Mouse (Mus musculus): ENCODE results near the gene Ctsf.
"Not testable (repeated sequence)": the region's sequence is repeated elsewhere in the genome, so short reads cannot be mapped to it uniquely, and the experiment has no call there.

Ctsf gene

DNA sequence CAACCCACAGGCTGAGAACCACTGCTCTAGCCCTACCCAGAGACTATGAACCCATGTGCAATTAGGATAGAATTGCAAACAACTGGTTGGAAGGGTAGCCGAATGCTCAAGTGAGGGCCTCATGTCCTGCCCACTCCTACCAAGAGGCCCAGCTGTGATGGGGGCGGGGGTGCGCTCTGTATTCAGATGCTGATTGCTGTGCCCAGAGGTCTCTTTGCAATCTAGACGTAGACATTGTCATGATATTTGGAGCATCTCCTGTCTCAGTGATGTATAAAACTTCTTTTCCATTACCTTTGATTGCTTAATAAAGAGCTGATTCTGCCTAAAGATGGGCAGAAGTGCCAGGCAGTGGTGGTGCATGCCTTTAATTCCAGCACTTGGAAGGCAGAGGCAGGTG lies 5.1 kb upstream of the Ctsf start:
- DNase-seq (ENCODE audit: low read depth, low spot score): no peak

DNA sequence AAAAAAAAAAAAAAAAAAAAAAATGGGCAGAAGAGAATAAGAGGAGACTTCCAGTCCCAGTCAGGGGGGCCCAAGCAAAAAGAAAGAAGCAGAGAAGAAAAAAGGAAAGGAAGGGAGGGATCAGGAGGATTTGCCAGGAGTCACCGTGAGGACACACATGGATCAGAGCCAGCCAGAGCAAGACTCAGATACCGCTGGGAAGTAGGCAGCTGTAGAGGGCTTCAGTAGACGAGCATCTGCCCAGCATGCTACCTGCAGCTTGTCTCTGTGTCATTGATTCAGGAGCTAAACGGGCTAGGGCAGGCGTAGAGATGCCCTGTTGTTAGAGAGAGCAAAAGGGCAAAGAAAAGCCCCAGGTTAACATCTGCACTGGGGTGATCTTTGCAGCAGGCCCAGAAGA lies 4.6 kb upstream of the Ctsf start:
- no peak for DNase-seq (ENCODE audit: low read depth, low spot score)

DNA sequence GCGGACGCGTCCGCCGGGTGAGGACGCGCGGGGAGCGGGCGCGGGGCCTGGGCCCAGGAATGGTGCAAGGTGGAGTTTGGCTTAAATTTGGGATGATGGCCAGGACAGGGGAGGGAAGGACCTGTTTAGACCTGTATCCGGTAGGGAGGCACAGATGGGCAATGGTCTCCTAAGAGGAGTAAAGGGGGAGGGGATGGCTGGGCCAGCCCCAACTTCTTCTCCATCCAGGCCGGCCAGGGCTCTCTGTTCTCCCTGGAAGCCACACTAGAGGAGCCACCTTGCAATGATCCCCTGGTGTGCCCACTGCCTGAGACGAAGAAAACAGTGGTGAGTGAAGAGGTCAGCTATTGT lies 515 bp downstream of the Ctsf start:
- no peak for DNase-seq (ENCODE audit: low read depth, low spot score)

DNA sequence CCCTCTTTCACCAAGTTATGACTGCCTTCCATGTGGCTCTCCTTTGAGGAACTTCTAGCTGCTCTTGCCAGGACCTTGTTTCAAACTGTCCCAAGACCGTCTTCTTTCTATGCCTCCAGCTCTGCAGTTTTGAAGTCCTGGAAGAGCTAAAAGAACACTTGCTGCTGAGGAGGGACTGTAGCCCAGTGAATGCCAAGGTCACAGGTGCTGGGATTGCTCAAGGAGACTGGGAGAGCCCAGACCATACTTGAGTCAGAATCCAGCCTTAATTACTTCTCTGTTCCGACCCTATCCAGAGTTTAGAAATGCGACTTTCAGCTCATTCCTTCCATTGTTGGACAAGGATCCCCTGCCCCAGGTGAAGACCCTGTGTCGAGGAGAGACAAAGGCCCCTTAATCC lies 1.0 kb downstream of the Ctsf start:
- DNase-seq (ENCODE audit: low read depth, low spot score): no peak

DNA sequence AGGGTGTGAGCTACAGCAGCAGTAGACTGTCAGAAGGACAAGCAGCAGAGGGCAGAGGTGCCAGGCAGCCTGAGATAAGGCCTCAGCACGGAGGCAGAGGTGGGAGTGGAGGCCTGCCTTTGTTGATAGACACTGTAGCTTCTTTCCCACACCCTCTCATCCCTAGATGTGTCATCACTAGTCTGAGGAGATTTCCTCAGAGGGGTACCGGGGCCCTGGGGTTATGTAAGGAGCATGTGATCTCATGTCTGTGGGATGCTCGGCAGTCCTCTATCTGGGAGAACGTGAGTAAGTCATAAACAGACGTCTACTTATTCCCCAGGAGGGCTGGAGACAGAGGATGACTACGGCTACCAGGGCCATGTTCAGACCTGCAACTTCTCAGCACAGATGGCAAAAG lies 4.2 kb downstream of the Ctsf start:
- no peak for DNase-seq (ENCODE audit: low read depth, low spot score)

DNA sequence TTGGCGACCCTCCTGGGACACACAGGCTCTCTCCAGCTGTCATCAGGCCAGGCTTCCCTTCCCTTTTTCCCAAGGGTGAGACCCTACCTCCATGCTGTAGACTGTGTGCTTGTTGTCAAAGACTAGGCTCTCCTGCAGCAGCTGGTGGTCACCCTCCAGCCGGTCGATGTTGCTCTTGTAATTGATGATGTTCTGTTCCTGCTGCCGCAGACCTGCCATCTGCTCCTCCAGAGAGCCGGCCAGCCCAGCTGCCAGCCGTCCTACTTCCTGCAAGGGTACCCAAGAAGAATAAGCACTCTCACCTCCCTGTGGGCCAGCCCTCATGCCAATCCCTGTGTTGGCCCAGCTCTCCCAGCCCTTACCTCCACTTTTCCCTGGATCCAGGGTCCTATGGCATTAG lies 8.1 kb downstream of the Ctsf start:
- no peak for DNase-seq (ENCODE audit: low read depth, low spot score)

DNA sequence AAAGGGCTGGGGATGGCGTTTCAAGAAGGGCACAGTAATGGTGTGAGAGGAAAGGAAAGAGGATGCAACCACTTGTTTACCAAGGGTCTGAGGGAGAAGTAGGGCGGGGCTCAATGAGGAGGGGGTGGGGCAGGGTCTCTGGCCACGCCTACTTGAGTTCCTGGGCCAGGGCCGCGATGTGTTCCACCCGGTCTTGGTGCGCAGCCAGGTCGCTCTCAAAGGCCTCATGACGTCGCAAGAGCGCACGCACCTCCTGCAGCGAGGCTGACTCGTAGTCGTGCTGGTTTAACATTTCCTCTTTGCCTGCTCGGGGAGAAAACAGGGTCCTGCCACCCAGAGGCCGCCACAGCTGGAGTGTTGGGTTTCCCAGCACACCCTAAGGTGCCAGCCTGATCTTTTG lies 10.2 kb downstream of the Ctsf start:
- DNase-seq (ENCODE audit: low read depth, low spot score): no peak

DNA sequence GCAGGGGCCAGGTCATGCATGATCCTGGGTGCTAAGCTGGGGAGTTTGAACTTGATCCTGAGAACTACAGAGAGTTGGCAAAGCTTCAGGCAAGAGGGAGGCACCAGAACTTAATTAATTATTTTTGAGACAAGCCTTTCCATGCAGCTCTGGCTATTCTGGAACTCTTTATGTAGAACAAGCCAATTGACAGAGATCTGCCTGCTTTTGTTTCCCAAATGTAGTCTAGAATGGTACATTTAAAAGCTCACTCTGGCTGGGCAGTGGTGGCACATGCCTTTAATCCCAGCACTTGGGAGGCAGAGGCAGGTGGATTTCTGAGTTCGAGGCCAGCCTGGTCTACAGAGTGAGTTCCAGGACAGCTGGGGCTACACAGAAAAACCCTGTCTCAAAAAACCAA lies 19.7 kb downstream of the Ctsf start:
- DNase-seq (ENCODE audit: low read depth, low spot score): not testable (repeated sequence)

DNA sequence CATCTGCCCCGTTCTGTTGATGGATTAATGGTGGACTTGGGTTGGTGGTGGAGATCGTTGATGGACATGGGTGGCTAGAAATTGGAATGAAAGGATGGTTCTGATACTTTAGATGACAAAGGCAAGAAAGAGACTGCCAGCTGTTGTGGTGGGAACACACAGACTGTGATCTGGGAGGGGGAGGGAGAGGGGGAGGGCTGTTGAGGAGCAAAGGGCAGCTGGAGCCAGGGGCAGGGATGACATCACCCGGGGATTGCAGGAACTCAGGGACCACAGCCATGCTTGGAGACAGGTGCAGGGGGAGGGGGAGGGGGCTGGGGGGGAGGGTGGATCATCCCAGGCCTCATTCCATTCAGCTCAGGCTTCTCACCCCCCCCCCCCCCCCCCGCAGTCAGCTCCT lies 21.3 kb downstream of the Ctsf start:
- DNase-seq (ENCODE audit: low read depth, low spot score): no peak

DNA sequence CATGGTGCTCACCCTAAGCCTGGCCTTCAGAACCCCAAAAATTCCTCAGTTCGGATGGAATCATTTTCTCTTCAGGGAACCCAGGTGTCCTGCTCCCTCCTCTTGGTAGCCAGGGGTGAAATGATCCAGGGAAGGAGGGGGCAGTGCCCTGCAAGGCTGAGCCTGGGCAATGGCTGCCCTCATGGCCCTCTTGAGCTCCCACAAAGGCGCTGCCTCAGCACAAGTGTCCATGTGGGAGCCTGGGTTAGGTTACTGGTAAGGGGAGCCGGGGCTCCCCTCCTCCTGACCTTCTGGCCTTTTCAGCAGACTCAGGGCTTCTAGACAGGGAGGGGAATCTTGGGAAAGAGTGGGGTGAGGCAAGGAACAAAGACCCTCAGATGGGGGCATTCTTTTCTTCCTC lies 21.8 kb downstream of the Ctsf start:
- DNase-seq (ENCODE audit: low read depth, low spot score): no peak

DNA sequence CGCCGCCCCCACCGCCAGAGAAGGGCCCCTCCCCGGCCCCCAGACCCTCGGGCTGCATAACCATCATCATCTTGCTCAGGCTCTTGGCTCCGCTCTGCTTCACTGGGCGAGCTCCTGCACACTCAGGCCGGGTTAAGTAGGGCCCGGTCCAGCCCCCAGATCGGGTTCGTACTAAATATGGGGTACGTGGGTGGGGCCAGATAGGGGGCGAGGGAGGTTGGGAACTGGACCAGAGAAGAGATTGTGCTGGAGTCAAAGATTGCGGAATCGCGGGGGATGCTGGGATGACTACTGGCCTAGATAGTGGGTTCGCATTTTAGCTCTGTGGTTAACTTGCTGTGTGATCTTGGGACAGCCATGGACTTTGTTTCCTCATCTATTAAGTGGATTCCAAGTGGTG lies 22.9 kb downstream of the Ctsf start, which contains the start of gene Actn3:
TSS of gene Actn3 (minus strand) at position 125 of the 400 bp plus-strand sequence.
- no peak for DNase-seq (ENCODE audit: low read depth, low spot score)

DNA sequence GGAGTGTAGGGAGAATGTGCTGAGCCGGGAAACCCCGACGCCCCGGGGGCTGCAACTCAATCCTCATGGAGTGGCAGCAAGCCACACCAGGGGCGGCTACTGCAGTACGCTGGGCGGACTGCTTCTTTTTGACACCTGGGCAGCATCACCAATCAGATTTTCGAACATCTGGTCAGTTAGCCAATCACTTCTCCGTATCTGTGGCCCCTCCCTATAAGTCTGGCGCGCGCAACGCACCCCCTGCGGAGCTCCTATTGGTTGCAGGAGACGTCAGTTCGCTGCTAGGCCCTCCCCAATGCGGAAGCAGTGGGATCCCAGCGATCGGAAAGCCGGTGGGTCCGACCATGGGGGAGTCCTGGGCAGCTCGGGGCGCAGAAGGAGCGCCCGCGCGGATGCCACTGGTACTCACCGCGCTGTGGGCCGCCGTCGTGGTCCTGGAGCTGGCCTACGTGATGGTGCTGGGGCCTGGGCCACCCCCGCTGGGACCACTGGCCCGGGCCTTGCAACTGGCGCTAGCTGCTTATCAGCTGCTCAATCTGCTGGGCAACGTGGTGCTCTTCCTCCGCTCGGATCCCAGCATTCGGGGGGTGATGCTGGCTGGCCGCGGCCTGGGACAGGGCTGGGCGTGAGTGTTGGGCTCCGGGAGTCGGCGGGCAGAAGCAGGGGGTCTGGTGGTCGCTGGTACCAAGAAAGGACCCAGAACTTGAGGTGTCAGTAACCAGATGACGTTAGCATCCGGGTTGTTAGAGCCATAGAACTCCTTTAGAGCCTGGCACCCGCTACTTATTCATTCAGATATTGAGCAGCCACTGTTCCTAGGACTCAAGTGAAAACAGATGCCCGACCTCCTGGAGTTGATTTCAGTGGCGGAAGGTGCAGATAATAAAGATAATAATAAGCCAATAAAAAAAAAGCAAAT lies 23.7 kb downstream of the Ctsf start, which contains the start of gene Zdhhc24:
TSS of gene Zdhhc24 (plus strand) at position 264 of the 919 bp plus-strand sequence.
- peak; percentile 91 for DNase-seq (ENCODE audit: low read depth, low spot score)

DNA sequence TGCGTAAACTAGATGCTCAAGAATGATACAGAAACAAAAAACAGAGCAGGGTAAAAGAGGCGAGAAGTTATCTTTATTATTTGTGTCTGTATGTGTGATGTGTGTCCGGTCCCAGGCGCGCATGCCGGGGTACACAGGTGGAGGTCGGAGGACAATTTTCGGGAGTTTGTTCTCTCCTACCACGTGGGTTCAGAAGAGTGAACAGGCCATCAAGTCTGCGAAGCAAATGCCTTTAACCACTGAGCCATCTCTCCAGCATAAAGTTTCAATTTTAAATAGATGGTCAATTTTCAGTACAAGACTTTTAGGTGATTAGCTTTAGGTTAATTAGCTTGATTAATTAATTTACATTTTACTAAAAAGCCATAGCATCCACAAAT lies 24.4 kb downstream of the Ctsf start:
- no peak for DNase-seq (ENCODE audit: low read depth, low spot score)

DNA sequence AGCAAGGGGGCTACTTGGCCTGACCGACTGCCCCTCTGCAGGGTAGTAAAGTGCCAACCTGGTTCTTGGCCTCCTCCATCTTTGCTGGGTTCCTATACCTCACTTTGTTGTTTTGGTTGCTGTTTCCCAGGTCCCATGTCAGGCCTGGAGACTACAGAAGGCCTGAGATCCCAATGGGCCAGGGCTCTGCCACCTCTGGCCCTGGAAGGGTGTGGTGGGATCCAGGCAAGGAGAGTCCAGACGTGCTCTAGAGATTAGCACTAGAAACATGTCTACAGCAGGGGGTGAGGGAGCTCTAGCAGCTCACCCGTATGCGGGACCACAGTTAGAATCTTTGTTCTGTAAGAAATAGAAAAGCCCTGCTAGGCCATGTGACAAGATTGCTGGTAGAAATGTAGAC lies 29.0 kb downstream of the Ctsf start:
- DNase-seq (ENCODE audit: low read depth, low spot score): no peak

DNA sequence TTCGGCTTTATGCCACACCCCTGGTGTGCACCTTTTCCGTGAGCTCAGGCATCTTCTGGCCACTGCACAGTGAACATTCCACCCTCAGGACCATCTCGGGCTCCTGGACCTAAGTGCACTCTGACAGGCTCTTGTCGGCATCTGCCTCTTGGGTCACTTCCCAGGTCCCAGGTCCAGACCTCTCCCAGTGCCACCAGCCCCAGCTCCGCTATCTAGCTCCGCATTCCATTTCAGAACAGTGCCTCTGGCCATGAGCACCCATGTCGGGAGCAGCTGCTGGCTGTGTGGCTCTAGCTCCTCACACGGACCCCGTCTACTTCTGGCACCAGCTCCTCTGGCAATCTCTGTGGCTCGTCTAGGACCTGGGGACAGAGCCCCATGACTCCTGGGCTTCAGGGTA lies 34.9 kb downstream of the Ctsf start:
- DNase-seq (ENCODE audit: low read depth, low spot score): no peak

DNA sequence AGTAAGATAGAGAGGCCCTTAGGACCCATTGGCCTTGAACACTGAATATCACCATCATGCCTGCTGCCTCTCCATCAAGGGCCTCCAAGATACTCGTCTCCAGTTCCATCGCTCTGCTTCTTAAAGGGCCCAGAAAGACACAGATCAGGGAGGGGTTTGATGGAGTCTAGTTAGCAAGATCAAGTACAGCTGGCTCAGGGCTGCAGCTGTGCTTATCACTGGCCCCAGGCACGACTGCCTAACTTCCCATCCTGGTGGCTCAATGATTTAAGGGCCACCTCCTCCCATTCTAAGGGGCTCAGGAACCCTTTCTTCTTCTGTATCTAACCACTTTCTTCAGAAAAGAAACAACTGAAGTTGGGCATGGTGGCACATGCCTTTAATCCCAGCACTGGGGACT lies 36.9 kb downstream of the Ctsf start:
- DNase-seq (ENCODE audit: low read depth, low spot score): no peak

DNA sequence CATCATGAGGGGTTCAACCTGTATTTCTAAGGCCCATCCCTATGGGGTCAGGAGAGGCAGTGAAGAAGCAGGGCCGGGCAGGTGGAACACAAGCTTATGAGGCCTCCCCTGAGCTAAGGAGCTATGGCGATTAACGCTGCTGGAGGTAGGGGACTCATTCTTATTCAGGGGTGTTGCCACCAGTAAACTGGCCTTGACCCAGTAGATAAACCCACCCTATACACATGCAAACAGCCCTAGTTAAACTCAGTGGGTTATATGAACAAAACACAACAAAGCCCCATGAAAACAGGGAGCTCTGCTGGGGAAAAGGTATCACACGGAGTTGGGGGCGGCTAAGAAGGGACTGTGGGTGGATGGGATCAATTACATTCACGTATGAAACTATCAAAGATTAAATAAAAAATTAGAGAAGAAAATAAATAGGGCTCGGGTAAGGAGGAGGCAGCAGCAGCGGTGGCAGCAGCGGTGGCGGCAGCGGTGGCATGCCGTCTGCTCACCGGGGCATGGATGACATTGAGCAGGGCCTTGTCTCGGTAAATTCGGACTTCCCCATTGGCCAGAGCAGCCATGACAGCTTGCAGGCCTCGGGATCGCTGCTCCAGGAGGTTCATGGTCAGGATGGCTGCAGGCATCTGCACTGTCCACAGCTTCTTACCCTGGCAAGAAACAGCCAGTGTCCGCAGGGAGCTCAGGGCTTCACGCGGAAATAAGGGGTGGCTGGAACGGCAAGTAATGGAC lies 42.0 kb downstream of the Ctsf start:
- DNase-seq (ENCODE audit: low read depth, low spot score): peak; percentile 57

DNA sequence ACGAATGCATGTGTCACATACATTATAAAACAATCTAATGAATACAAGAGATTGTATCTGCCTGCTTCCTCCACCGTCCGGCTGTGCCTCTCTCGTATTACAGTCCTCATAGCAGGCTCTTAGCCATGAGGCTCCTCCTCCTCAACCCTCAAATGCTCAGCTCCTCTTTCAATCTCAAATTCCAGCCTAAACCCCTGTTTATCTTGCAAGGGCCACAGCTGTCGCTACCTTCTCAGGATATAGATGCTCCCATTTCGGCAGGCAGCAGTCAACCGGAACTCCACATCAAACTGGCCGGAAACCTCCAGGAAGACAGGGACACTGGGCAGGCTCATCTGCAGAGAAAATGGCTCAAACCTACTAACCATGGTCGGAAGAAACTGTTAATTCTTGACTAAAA lies 44.0 kb downstream of the Ctsf start:
- DNase-seq (ENCODE audit: low read depth, low spot score): no peak

DNA sequence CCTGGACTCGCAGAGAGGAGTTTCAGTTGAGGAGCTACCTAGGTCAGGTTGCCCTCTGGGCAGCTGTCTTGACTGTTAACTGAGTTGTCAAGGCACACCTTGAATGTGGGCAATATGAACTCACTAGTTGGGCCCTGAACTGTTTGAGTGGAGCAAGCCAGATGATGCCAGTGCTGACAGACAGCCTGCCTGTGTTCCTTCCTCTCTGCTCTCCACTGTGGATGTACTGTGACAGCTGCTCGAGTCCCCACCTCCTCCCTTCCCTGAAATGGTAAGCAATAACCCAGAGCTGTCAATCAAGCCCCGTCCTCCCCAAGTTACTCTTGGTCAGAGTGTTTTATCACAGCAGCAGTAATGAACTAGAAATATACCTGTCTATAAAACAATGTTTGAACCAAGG lies 45.0 kb downstream of the Ctsf start:
- no peak for DNase-seq (ENCODE audit: low read depth, low spot score)

DNA sequence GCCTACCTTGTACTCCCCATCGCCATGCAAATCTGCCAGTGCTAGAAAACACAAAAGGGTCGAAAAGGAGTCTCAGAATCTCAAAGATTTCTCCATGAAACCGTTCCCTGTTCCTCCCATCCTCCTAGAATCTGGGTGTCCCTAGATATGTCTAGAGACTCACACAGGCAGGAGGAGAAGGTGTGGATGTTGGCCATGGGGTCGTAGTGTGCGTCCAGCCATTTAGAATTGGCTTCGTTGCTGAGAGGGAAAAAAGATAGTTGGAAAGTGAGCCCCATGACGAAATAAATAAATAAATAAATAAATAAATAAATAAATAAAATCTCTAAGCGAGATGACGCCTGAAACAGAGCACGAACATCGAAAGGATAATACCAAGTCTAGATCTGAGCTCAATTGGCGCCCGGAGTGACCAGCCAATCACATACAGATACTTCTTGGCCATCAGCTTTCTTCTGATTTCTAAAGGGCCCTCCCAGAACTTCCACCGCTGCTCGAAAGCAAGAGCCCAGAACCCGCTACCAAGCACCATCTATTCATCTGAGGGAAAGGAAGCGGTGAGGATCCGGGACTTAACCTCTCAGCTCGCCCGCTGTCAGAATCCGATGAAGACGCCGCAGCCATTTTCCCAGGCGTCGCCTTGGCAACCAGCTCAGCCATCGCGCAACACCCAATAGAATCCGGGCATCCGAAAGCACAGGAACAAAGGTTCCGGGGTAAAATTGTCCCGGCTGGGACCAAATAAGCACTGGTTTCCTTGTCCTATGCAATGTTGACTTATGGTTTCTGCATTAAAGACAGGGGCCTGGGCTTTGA lies 51.3 kb downstream of the Ctsf start, which contains the start of gene Bbs1:
TSS of gene Bbs1 (minus strand) at position 650 of the 816 bp plus-strand sequence.
- DNase-seq (ENCODE audit: low read depth, low spot score): peak; percentile 52

DNA sequence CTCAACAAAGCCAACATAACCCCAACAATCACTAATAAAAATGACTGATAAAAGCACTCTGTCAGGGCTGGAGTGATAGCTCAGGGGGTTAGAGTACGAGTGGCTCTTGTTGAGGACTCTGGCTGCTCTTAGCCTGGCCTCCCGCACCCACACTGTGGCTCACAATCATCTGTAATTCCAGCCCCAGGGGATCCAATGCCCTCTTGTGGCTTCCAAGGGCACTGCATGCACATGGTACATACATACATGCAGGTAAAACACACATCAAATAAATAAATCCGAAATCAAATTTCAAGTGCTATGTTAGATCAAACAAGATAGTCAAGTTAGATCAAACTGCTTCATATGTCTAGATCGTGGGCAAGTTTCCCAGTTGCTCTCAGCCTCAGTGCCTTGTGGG lies 53.2 kb downstream of the Ctsf start:
- peak; percentile 49 for DNase-seq (ENCODE audit: low read depth, low spot score)

DNA sequence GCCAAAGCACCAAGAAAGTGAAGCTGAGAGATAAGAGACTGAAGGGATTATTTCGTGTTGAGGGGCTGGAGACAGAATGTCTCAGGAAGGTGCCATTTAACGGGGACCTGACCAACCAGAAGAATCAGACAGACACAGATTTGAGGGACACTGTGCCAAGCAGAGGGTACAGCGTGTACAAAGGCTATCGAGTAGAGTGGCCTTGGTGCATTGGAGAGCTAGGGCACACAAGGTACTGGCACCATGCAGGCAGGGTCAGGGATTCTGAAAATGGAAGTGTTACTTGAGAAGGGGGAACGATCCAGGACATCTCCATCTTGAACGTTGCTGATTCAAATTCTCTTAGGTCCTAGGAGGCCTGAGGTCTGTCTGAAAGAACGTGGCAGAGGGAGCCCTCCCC lies 54.4 kb downstream of the Ctsf start:
- no peak for DNase-seq (ENCODE audit: low read depth, low spot score)
